Mouse (Mus musculus): ENCODE results near the gene Hdac7. TPM values are rescaled to one million over a fixed set of nuclear protein-coding genes. Genes with fewer than 3 reads are reported as not detected.

The Hdac7 gene
- polyA plus RNA-seq, 1 experiment from 2014 or later: 34.1 TPM

DNA sequence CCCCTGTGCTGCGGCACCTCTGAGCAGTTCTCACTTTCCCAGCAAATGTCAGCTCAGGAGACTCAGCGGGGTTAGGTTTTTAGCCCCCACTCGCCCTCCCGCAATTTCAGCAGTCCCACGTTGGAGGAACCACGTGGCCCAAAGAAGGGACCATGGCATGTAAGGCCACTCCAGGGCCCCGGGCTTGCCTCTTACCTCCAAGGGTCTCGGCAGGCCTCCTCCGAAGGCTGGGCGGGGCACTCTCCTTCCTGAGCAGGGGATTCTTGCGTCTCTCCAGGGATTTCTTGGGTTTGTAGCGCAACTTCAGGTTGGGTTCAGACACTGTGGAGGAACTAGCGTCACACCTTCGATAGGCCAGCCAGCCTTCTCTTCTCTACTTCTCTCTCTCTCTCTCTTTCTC lies 35.1 kb downstream of the Hdac7 start:
- no peak for ATAC-seq (ENCODE audit: low FRiP score, low TSS enrichment)
- H3K4me1 ChIP-seq (ENCODE audit: control insufficient read depth, insufficient read depth, low read length): peaks cover 13% of the 10 kb centered on the region
- H3K4me2 ChIP-seq (replicated peaks; ENCODE audit: low read depth, low read length): no peak overlapping the region
- H3K27ac ChIP-seq (ENCODE audit: low read depth, low read length): no peak overlapping the region
- H3K27me3 ChIP-seq (ENCODE audit: control insufficient read depth, insufficient read depth, low read length): no peaks in the 10 kb centered on the region
- H3K4me3 ChIP-seq (ENCODE audit: low read length): no peak overlapping the region
- no peaks in the 10 kb centered on the region for H3K9me3 ChIP-seq (ENCODE audit: control insufficient read depth, low read length)
- peaks cover 56% of the 10 kb centered on the region for H3K36me3 ChIP-seq (ENCODE audit: control insufficient read depth, insufficient read depth, low read length)
- H3K9ac ChIP-seq (ENCODE audit: low read depth, low read length): no peak overlapping the region
- 89% methylated on average over 14 of the region's 14 CpGs for WGBS

DNA sequence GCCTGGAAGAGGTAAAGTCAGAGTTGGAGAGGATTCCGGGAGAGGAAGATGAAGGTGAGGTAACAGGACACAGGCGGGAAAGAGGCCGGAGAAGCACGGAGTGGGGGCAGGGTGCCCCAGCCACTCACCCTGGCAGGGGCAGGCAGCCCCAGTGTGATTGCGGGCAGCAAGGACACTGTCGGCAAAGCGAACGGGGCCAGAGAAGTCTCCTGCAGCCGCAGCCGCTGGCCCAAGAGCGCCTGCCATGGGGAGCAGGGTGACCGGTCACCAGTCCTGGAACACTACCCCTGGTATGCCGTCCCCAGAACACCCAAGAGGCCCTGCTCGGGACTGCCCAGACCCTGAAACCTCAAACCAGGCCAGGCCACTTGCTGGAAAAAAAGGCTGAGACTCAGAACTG lies 35.8 kb downstream of the Hdac7 start:
- no peak for ATAC-seq (ENCODE audit: low FRiP score, low TSS enrichment)
- no peak overlapping the region for H3K9ac ChIP-seq (ENCODE audit: low read depth, low read length)
- H3K27ac ChIP-seq (ENCODE audit: low read depth, low read length): no peak overlapping the region
- no peak overlapping the region for H3K4me2 ChIP-seq (replicated peaks; ENCODE audit: low read depth, low read length)
- H3K4me1 ChIP-seq (ENCODE audit: control insufficient read depth, insufficient read depth, low read length): peaks cover 7% of the 10 kb centered on the region
- H3K9me3 ChIP-seq (ENCODE audit: control insufficient read depth, low read length): no peaks in the 10 kb centered on the region
- H3K4me3 ChIP-seq (ENCODE audit: low read length): no peak overlapping the region
- H3K27me3 ChIP-seq (ENCODE audit: control insufficient read depth, insufficient read depth, low read length): no peaks in the 10 kb centered on the region
- WGBS: 85% methylated on average over 13 of the region's 14 CpGs
- peaks cover 56% of the 10 kb centered on the region for H3K36me3 ChIP-seq (ENCODE audit: control insufficient read depth, insufficient read depth, low read length)

DNA sequence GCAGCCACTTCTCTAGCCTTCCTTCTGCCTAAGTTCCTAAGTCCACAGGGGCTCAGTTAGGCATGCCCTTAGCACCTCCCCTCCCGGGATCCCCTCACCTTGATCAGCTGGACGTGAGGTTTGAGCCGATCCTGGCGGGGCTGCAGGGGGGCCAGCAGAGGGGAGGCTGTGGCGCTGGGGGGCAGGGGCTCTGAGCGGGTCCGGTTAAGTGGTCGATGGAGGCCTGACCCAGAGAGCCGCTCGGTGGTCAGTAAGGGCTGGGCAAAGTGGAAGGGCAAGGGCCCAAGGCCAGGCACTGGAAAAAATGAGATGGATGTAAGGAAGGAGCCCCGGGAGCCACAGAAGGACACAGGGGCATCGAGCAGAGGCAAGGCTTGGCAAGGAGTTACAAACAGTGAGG lies 36.4 kb downstream of the Hdac7 start:
- no peaks in the 10 kb centered on the region for H3K9me3 ChIP-seq (ENCODE audit: control insufficient read depth, low read length)
- peaks cover under 1% of the 10 kb centered on the region; the same call in 1 of the 2 replicates for H3K4me1 ChIP-seq (ENCODE audit: control insufficient read depth, insufficient read depth, low read length)
- H3K27ac ChIP-seq (ENCODE audit: low read depth, low read length): no peak overlapping the region
- peaks cover 56% of the 10 kb centered on the region for H3K36me3 ChIP-seq (ENCODE audit: control insufficient read depth, insufficient read depth, low read length)
- H3K4me2 ChIP-seq (replicated peaks; ENCODE audit: low read depth, low read length): no peak overlapping the region
- H3K4me3 ChIP-seq (ENCODE audit: low read length): no peak overlapping the region
- no peak for ATAC-seq (ENCODE audit: low FRiP score, low TSS enrichment)
- no peaks in the 10 kb centered on the region for H3K27me3 ChIP-seq (ENCODE audit: control insufficient read depth, insufficient read depth, low read length)
- no peak overlapping the region for H3K9ac ChIP-seq (ENCODE audit: low read depth, low read length)
- 86% methylated on average over 12 of the region's 12 CpGs for WGBS

DNA sequence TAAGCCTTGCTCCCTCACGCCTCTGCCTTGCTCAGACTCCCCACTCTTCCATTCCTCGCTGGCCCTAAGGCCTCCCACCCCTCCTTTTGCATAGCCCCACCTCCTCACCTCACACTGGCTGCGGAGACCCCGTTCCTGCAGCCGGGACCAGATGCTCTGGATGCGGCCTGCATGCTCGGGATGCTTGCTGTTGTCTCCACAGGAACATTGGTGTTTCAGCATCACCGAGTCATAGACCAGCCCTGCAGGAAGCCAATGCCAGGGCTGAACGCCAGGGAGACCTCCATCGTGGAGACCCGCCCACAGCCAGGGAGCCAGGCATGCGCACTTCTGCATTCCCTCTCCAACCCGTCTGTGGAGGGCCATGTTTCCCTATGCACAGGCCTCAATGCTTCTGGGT lies 41.7 kb downstream of the Hdac7 start:
- WGBS: 24% methylated on average over 13 of the region's 13 CpGs
- Histone ChIP-seq H3K36me3 (ENCODE audit: control insufficient read depth, insufficient read depth, low read length) (peaks cover 63% of the 10 kb centered on the region), H3K27me3 (ENCODE audit: control insufficient read depth, insufficient read depth, low read length) (no peaks in the 10 kb centered on the region), H3K9me3 (ENCODE audit: control insufficient read depth, low read length) (no peaks in the 10 kb centered on the region), H3K27ac (ENCODE audit: low read depth, low read length) (no peak overlapping the region), H3K9ac (ENCODE audit: low read depth, low read length) (no peak overlapping the region), H3K4me2 (replicated peaks; ENCODE audit: low read depth, low read length) (peak overlapping the region; percentile 13; the same call in 1 of the 2 replicates), H3K4me1 (ENCODE audit: control insufficient read depth, insufficient read depth, low read length) (no peaks in the 10 kb centered on the region), H3K4me3 (ENCODE audit: low read length) (peak overlapping the region; percentile 14; the same call in 1 of the 2 replicates)
- ATAC-seq (ENCODE audit: low FRiP score, low TSS enrichment): peak; percentile 49; the same call in 1 of the 2 replicates

DNA sequence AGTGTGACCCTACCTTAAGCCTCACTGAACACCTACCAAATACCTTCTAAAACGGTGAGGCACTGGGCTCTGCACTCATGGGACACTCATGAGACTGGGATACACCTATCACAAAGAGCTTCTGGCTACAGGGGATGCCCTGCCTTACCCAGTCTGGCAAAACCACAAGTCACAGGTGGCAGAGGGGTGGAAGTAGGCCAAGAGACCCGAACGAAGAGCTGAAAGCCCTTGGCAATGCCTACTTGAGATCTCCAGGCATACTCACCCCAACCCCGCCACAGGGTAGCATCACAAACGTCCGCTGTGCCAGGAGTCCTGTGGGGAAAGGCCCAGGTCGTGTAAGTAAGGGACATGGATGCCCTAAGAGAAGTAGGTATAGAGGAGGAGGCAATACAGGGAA lies 42.5 kb downstream of the Hdac7 start:
- peaks cover 63% of the 10 kb centered on the region for H3K36me3 ChIP-seq (ENCODE audit: control insufficient read depth, insufficient read depth, low read length)
- H3K4me2 ChIP-seq (replicated peaks; ENCODE audit: low read depth, low read length): no peak overlapping the region
- ATAC-seq (ENCODE audit: low FRiP score, low TSS enrichment): no peak
- WGBS: 78% methylated on average over 7 of the region's 7 CpGs
- no peaks in the 10 kb centered on the region for H3K27me3 ChIP-seq (ENCODE audit: control insufficient read depth, insufficient read depth, low read length)
- H3K4me3 ChIP-seq (ENCODE audit: low read length): no peak overlapping the region
- H3K4me1 ChIP-seq (ENCODE audit: control insufficient read depth, insufficient read depth, low read length): no peaks in the 10 kb centered on the region
- no peak overlapping the region for H3K9ac ChIP-seq (ENCODE audit: low read depth, low read length)
- H3K27ac ChIP-seq (ENCODE audit: low read depth, low read length): no peak overlapping the region
- no peaks in the 10 kb centered on the region for H3K9me3 ChIP-seq (ENCODE audit: control insufficient read depth, low read length)

DNA sequence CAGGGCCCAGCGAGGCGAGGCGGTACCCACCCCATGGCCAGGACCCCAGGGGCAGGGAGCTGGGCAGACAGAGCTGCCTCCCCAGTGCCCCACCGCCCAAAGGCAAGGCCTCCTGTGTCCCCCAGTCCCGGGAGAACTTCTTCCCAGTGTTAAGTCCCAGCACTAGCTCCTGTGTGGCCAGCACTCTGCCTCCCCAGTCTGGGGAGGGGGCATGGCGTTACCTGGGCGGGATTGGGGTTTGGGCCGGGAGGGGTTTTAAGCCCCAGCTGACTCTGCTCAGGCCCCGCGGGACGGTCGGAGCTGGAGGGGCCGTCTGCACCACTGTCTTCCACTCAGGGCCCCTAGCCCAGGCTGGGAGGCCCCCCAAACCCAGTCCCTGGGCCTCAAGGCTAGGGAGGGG lies 43.4 kb downstream of the Hdac7 start:
- ATAC-seq (ENCODE audit: low FRiP score, low TSS enrichment): no peak
- H3K9me3 ChIP-seq (ENCODE audit: control insufficient read depth, low read length): no peaks in the 10 kb centered on the region
- H3K36me3 ChIP-seq (ENCODE audit: control insufficient read depth, insufficient read depth, low read length): peaks cover 62% of the 10 kb centered on the region
- no peak overlapping the region for H3K27ac ChIP-seq (ENCODE audit: low read depth, low read length)
- no peaks in the 10 kb centered on the region for H3K4me1 ChIP-seq (ENCODE audit: control insufficient read depth, insufficient read depth, low read length)
- no peak overlapping the region for H3K4me2 ChIP-seq (replicated peaks; ENCODE audit: low read depth, low read length)
- no peak overlapping the region for H3K9ac ChIP-seq (ENCODE audit: low read depth, low read length)
- H3K4me3 ChIP-seq (ENCODE audit: low read length): no peak overlapping the region
- no peaks in the 10 kb centered on the region for H3K27me3 ChIP-seq (ENCODE audit: control insufficient read depth, insufficient read depth, low read length)
- WGBS: 86% methylated on average over 13 of the region's 13 CpGs

DNA sequence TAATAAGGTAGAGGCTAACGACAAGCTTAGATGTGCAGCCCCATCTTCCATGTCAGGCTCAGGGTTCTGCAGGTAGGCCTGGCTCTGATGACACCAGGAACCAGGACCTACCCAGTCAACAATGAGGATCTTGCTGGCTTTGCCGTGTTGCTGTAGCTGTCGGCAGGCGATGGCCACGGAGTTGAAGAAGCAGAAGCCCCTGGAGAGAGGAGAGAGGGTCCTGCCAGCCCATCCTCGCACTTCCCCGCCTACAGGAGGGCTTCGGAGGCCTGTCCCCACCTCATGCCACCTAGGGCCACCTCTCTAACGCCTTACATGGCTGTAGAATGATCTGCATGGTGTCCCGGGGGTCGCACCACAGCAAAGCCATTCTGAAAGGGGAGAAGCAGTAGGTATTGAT lies 44.9 kb downstream of the Hdac7 start:
- no peak for ATAC-seq (ENCODE audit: low FRiP score, low TSS enrichment)
- Histone ChIP-seq H3K27ac (ENCODE audit: low read depth, low read length) (no peak overlapping the region), H3K27me3 (ENCODE audit: control insufficient read depth, insufficient read depth, low read length) (no peaks in the 10 kb centered on the region), H3K9me3 (ENCODE audit: control insufficient read depth, low read length) (no peaks in the 10 kb centered on the region), H3K9ac (ENCODE audit: low read depth, low read length) (no peak overlapping the region), H3K36me3 (ENCODE audit: control insufficient read depth, insufficient read depth, low read length) (peaks cover 66% of the 10 kb centered on the region), H3K4me3 (ENCODE audit: low read length) (no peak overlapping the region), H3K4me2 (replicated peaks; ENCODE audit: low read depth, low read length) (no peak overlapping the region), H3K4me1 (ENCODE audit: control insufficient read depth, insufficient read depth, low read length) (no peaks in the 10 kb centered on the region)
- WGBS: 83% methylated on average over 11 of the region's 11 CpGs

DNA sequence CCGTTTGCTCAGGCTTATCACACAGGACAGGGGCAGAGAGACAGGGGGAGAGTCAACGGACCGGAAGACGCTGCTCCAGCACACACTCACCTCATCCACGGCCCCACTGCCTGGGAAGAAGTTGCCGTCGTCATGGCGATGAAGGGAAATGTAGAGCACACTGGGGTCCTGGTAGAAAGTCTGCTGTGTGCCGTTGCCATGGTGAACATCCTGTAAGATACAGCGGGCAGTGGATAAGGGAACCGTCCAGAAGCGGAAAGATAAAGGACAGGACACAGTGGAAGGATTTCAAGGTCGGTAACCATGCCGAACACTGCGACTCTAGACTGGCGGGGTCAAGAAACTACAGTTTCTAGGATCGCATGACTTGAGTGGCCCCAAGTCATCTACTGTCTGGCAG lies 46.2 kb downstream of the Hdac7 start:
- Histone ChIP-seq H3K4me3 (ENCODE audit: low read length) (no peak overlapping the region), H3K27ac (ENCODE audit: low read depth, low read length) (no peak overlapping the region), H3K27me3 (ENCODE audit: control insufficient read depth, insufficient read depth, low read length) (no peaks in the 10 kb centered on the region), H3K9ac (ENCODE audit: low read depth, low read length) (no peak overlapping the region), H3K4me2 (replicated peaks; ENCODE audit: low read depth, low read length) (no peak overlapping the region), H3K9me3 (ENCODE audit: control insufficient read depth, low read length) (no peaks in the 10 kb centered on the region), H3K4me1 (ENCODE audit: control insufficient read depth, insufficient read depth, low read length) (no peaks in the 10 kb centered on the region), H3K36me3 (ENCODE audit: control insufficient read depth, insufficient read depth, low read length) (peaks cover 77% of the 10 kb centered on the region)
- no peak for ATAC-seq (ENCODE audit: low FRiP score, low TSS enrichment)
- 73% methylated on average over 17 of the region's 17 CpGs for WGBS

DNA sequence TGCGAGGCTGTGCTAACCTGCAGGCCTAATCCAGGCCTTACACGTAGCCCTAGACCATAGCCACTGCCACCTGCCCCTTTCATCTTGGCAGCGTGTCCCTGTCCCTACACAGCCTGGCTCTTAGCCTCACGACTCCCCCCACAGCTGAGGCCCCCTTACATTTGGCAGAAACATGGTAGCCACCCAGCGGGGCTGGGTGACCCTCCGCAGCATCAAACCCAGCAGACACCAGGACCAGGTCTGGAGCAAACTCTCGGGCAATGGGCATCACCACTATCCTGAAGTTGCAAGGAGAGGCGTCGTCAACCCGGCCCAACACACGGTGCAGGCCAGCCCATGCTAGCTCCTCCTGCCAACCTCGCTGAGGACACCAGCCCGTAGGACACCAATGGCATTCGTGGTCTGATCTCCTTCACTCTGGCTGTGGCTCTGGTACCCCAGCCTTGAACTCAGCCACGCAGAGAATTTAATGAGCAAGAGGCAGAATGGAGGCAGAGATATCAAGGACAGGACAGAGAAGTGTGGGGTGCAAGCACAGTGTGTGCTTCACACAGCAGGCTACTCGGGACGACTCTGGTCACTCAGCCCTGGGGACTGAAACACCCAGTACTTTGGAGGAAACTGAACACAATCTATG lies 47.5 kb downstream of the Hdac7 start:
- no peak overlapping the region for H3K27ac ChIP-seq (ENCODE audit: low read depth, low read length)
- no peaks in the 10 kb centered on the region for H3K27me3 ChIP-seq (ENCODE audit: control insufficient read depth, insufficient read depth, low read length)
- no peaks in the 10 kb centered on the region for H3K4me1 ChIP-seq (ENCODE audit: control insufficient read depth, insufficient read depth, low read length)
- ATAC-seq (ENCODE audit: low FRiP score, low TSS enrichment): no peak
- no peak overlapping the region for H3K4me3 ChIP-seq (ENCODE audit: low read length)
- H3K36me3 ChIP-seq (ENCODE audit: control insufficient read depth, insufficient read depth, low read length): peaks cover 84% of the 10 kb centered on the region
- no peak overlapping the region for H3K9ac ChIP-seq (ENCODE audit: low read depth, low read length)
- WGBS: 91% methylated on average over 17 of the region's 17 CpGs
- no peaks in the 10 kb centered on the region for H3K9me3 ChIP-seq (ENCODE audit: control insufficient read depth, low read length)
- H3K4me2 ChIP-seq (replicated peaks; ENCODE audit: low read depth, low read length): no peak overlapping the region

Measured in kidney, embryonic 14.5 days (tissue).